In genomic region chr9:99639957-99640356, GRCm38 (mm10) we compare ENCODE assay signal across 24 mouse cellular contexts. TPM values are rescaled to one million over a fixed set of nuclear protein-coding genes. Genes with fewer than 3 reads are reported as not detected.
DNase-seq lines count a peak whose midpoint lies in the region; ATAC-seq and TF ChIP-seq lines count a peak whose summit lies in the region.
"Had no signal": no experiment of that assay in that cellular context is flagged by ENCODE, and none has a peak within 500 bp of the region (broad histone marks: within the 10 kb centered on the region; RNA-seq: fewer than 3 reads in every experiment).

No protein-coding gene starts in this region.

- no peak for TF ChIP-seq EP300 in stomach, postnatal 0 days (optimal IDR thresholded peaks at IDR 0.05)

- H3K4me3 ChIP-seq in intestine, embryonic 16.5 days (ENCODE audit: low read length), result no peak overlapping the region
- no peak overlapping the region for H3K4me3 ChIP-seq in stomach, postnatal 0 days (ENCODE audit: low read depth, low read length)
- H3K4me3 ChIP-seq: embryonic facial prominence, embryonic 13.5 days; forebrain, embryonic 13.5 days; gastrocnemius, adult 2 months; heart, embryonic 13.5 days; hindbrain, embryonic 15.5 days had no signal

- no peak overlapping the region for H3K4me2 ChIP-seq in intestine, embryonic 16.5 days (ENCODE audit: low read depth, low read length)
- no peak overlapping the region for H3K4me2 ChIP-seq in stomach, postnatal 0 days (replicated peaks; ENCODE audit: low read depth)
- H3K4me2 ChIP-seq: embryonic facial prominence, embryonic 13.5 days; forebrain, embryonic 13.5 days; heart, embryonic 13.5 days; hindbrain, embryonic 15.5 days had no signal

- H3K4me1 ChIP-seq in intestine, embryonic 16.5 days (ENCODE audit: control insufficient read depth, insufficient read depth, low read length), result no peaks in the 10 kb centered on the region
- H3K4me1 ChIP-seq in stomach, postnatal 0 days (replicated peaks; ENCODE audit: control insufficient read depth, insufficient read depth), result no peaks in the 10 kb centered on the region
- H3K4me1 ChIP-seq: embryonic facial prominence, embryonic 13.5 days; forebrain, embryonic 13.5 days; hindbrain, embryonic 15.5 days had no signal

- H3K36me3 ChIP-seq in intestine, embryonic 16.5 days (ENCODE audit: control insufficient read depth, insufficient read depth, low read length), result no peaks in the 10 kb centered on the region; the same call in 1 of the 2 replicates
- H3K36me3 ChIP-seq in stomach, postnatal 0 days (ENCODE audit: control insufficient read depth, insufficient read depth, low read length), result peaks cover under 1% of the 10 kb centered on the region; the same call in 1 of the 2 replicates

- no peak overlapping the region for H3K9ac ChIP-seq in intestine, embryonic 16.5 days (ENCODE audit: low read depth, low read length)
- no peak overlapping the region for H3K9ac ChIP-seq in stomach, postnatal 0 days (ENCODE audit: low read length)
- H3K9ac ChIP-seq: embryonic facial prominence, embryonic 13.5 days; forebrain, embryonic 13.5 days; heart, embryonic 13.5 days; hindbrain, embryonic 15.5 days had no signal

- WGBS in intestine, embryonic 16.5 days, result 57% methylated on average over 5 of the region's 5 CpGs
- 62% methylated on average over 5 of the region's 5 CpGs for WGBS in stomach, postnatal 0 days

- H3K27me3 ChIP-seq in intestine, embryonic 16.5 days (replicated peaks; ENCODE audit: control insufficient read depth, insufficient read depth, low read length), result no peaks in the 10 kb centered on the region
- H3K27me3 ChIP-seq in stomach, postnatal 0 days (ENCODE audit: control insufficient read depth, insufficient read depth, low read length), result no peaks in the 10 kb centered on the region
- H3K27me3 ChIP-seq: CH12.LX; embryonic facial prominence, embryonic 13.5 days; forebrain, embryonic 13.5 days; heart, embryonic 13.5 days; hindbrain, embryonic 15.5 days had no signal

- no peak overlapping the region for H3K27ac ChIP-seq in intestine, embryonic 16.5 days (ENCODE audit: low read length)
- H3K27ac ChIP-seq in stomach, postnatal 0 days (replicated peaks), result peak overlapping the region; percentile 92
- H3K27ac ChIP-seq: embryonic facial prominence, embryonic 13.5 days; forebrain, embryonic 13.5 days; gastrocnemius, adult 2 months; heart, embryonic 13.5 days; hindbrain, embryonic 15.5 days had no signal

- TF ChIP-seq CTCF in stomach, postnatal 0 days (IDR thresholded peaks at IDR 0.05; ENCODE audit: low read depth), result no peak

- H3K9me3 ChIP-seq in intestine, embryonic 16.5 days (ENCODE audit: control insufficient read depth, low read length), result no peaks in the 10 kb centered on the region
- no peaks in the 10 kb centered on the region for H3K9me3 ChIP-seq in stomach, postnatal 0 days (ENCODE audit: control insufficient read depth, low read length)
- H3K9me3 ChIP-seq: embryonic facial prominence, embryonic 13.5 days; forebrain, embryonic 13.5 days; heart, embryonic 13.5 days; hindbrain, embryonic 15.5 days had no signal

- ATAC-seq in intestine, embryonic 16.5 days, result peak; percentile 91
- ATAC-seq in stomach, postnatal 0 days (ENCODE audit: low FRiP score, low TSS enrichment), result peak; percentile 98
- no peak for ATAC-seq in CD4-positive, CD25-positive, alpha-beta regulatory T cell, adult 4 months
- ATAC-seq: forebrain, embryonic 13.5 days had no signal

- peak; percentile 21 for DNase-seq in adrenal gland, adult 8-10 months
- no peak for DNase-seq in adrenal gland, postnatal 4 days (ENCODE audit: low spot score in 2 of 2)
- DNase-seq in urinary bladder, postnatal 14 days (ENCODE audit: low spot score), result peak; percentile 58
- no peak for DNase-seq in urinary bladder, postnatal 25 days (ENCODE audit: low spot score)
- peak; percentile 76 for DNase-seq in stomach, postnatal 0 days (ENCODE audit: low spot score)
- no peak for DNase-seq in layer of hippocampus, adult 18-20 months (ENCODE audit: low spot score in 2 of 2)
- DNase-seq: adrenal gland, postnatal 25 days; cerebellum, adult 11 months; cerebellum, adult 8-10 months; cerebellum, postnatal 36 days; gastrocnemius, adult 2 months; gastrocnemius, postnatal 25 days; heart, adult 11 months; heart, postnatal 36 days had no signal

RNA-seq across cellular contexts. Expression of gene Dzip1l, which starts 10.7 kb away (rescaled TPM):
- 1 to 10 TPM; 4.8 to 6.8 (median 5.1) TPM for total RNA-seq in adrenal gland, adult 8-10 months (2022)
- total RNA-seq in adrenal gland, postnatal 4 days (2021), result 10 to 100 TPM; 11.2 to 15.6 TPM
- polyA plus RNA-seq in intestine, embryonic 16.5 days (2015; fragmentation: Nextera tagmentation; extraction: Ambion mirVana), result 9.9 and 11.2 TPM in 2 replicates
- 6.3 and 8.6 TPM in 2 replicates for polyA plus RNA-seq in stomach, postnatal 0 days (2015; fragmentation: Nextera tagmentation; extraction: Ambion mirVana)
- 10 to 100 TPM; 20.2 to 27.3 TPM for total RNA-seq in layer of hippocampus, adult 18-20 months (2021)
- not detected for polyA plus RNA-seq in CD4-positive, CD25-positive, alpha-beta regulatory T cell, adult 4 months (2017; shearing (Covaris generic))
- total RNA-seq: CH12.LX had no signal

RNA-seq across cellular contexts. Expression of gene A4gnt, which starts 27.7 kb away (rescaled TPM):
- total RNA-seq in adrenal gland, adult 8-10 months (2022), result not detected
- under 1 TPM in 1 of 2 experiments, not detected in 1; 0.20 TPM for total RNA-seq in adrenal gland, postnatal 4 days (2021)
- polyA plus RNA-seq in intestine, embryonic 16.5 days (2015; fragmentation: Nextera tagmentation; extraction: Ambion mirVana), result 1.2 and 1.6 TPM in 2 replicates
- 4.3 and 4.5 TPM in 2 replicates for polyA plus RNA-seq in stomach, postnatal 0 days (2015; fragmentation: Nextera tagmentation; extraction: Ambion mirVana)
- total RNA-seq in layer of hippocampus, adult 18-20 months (2021), result not detected
- not detected for polyA plus RNA-seq in CD4-positive, CD25-positive, alpha-beta regulatory T cell, adult 4 months (2017; shearing (Covaris generic))
- total RNA-seq: adrenal gland, postnatal 25 days; CH12.LX; gastrocnemius, adult 2 months; gastrocnemius, postnatal 25 days; heart, postnatal 36 days had no signal
- polyA plus RNA-seq: C2C12; embryonic facial prominence, embryonic 13.5 days; forebrain, embryonic 13.5 days; heart, embryonic 13.5 days; heart, postnatal 0 days; hindbrain, embryonic 11.5 days; hindbrain, embryonic 15.5 days had no signal

Comparison
In these comparisons a context has a peak if more than half of its experiments do, and no peak if none do; other contexts are left out.
1. DNase-seq: peak in adrenal gland, adult 8-10 months (single experiment), urinary bladder, postnatal 14 days (single experiment) and stomach, postnatal 0 days (single experiment); none in adrenal gland, postnatal 4 days (0 of 2), urinary bladder, postnatal 25 days (single experiment) and layer of hippocampus, adult 18-20 months (0 of 2).